Mouse (Mus musculus) cerebellum, postnatal 4 days (tissue): ENCODE data around the gene Grk5.

Source experiments
- DNase-seq, 2 experiments: peaks; one replicate each; pipeline ENCODE4 v3.0.0; 2022; ENCODE audit warnings: low spot score in 2 of 2, mixed read lengths in 1 of 2

Gene Grk5

DNA sequence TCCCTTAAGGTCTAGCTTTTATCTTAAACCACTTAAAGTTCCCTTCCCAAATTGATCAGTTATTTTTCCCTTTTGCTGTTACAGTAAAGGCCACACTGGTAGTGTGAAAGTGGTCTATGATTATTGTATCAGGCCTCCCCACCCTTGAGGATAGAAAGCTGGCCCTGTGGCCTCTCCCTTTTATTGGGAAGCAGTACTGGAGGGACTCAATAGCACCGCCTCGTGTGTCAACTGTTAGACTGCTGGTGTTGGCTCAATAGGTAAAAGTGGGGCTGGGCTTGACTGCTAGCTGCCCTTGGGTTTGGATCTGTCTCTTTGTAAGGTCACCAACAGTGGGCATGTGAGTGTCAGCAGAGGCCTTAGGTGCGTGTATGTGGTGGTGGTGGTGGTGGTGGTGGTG is 174.8 kb downstream of the Grk5 start:
- DNase-seq, result no peak

DNA sequence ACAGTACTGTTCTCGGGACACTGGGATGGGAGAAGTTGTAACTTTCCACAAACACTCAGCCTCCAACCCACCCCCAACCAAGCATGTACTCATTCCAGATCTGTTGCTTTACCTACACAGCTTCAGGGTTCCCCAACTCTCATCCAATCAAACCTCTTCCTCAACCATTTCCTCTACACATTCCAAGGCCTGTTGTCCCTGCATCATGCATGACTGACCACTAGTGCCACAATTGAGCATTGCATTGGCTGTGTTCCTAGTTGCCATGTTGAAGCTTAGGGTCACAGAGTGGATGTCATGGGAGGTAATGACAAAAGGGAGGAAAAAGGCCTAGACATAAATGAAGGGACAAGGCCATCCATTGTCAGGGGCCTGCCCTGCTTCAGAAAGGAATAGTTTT is 175.5 kb downstream of the Grk5 start:
- no peak for DNase-seq

DNA sequence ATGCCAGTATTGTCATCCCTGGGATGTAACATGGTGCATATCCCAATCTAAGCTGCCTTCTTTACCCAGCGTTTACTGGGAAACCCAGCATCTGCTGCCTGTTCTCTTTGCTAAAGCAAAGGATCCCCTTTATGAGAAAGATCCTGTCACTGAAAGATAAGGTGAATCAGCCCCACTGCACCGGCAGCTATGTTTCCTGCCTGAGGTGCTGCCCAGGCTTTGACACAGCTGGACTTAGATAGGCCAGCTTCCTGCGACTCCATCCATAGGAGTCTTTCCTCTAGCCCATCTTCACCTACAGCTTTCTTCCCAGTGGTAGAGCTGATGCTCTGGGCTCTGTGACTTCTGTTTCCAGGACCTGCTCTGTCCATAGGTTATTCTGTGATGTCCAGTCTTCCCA is 189.1 kb downstream of the Grk5 start:
- DNase-seq, result no peak

DNA sequence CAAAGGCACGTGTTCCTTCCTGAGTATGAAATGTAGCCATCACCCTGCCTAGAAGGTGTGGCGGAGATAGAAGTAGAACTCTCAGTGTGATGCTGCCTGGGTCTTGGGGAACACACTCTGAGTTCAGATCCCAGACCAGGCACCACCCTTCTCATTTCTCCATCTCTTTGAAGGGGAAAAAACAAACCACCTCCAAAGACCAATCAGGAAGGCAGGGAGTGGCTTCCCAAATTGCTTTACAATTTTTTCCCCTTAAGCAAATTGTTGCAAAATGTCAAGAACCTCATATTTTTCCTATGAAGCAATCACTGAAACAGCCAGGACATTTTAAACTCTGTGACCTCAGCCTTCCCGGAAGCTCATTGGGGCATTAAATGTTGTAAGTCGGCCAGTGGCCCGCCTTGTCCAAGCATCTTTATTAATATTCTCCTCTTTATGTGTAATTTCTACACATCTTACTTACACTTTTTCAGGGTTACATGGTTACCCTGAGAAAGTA is 190.8 kb downstream of the Grk5 start:
- DNase-seq, result no peak

DNA sequence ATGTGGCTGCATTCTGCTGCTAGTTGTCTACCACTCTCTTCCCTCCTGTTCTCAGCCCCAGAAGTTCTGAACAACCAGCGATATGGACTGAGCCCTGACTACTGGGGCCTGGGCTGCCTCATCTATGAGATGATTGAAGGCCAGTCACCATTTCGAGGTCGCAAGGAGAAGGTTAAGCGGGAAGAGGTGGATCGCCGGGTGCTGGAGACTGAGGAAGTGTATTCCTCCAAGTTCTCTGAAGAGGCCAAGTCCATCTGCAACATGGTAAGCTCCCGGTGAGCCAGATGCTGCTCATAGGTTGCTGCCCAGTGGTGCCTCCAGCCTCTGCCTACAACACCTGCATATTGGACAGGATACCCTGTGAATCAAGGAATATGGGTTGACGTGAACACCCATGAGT is 193.5 kb downstream of the Grk5 start:
- no peak for DNase-seq

DNA sequence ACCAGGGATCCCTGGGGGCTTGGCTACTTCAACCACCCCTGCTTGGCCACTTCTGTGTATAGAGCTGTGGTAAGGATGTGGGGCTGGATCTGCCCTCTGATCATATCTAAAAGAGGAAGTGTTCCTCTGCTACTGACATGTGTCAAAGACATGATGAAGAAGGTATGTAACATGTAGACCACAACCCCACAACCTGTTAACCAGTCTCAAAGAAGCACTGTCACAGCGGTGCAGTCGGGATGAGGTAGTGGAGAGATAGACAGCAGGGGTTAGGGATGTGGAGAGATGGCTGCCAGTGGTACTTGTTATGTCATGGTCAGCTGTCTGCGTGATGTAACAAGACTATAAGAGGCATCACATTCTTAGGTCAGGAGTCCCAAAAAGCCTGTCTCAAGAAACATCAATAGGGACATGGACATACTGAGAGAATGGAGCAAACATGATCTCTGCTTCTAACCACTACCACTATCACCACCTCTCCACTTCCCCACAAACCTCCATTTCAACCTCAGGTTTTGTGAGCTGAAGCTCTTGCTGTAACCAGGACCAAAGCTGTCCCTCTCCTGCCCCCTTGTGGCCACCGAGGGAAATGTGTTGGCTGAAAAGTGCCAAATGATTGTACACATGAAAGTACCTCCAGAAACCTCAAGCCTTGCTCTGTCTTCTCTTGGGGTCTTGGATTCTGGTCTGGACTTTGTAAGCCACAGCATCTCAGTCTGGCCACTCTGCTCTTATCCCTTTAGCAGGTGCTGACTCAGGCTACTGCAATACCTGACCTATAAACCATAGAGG is 194.8 kb downstream of the Grk5 start:
- peak; percentile 93 for DNase-seq

DNA sequence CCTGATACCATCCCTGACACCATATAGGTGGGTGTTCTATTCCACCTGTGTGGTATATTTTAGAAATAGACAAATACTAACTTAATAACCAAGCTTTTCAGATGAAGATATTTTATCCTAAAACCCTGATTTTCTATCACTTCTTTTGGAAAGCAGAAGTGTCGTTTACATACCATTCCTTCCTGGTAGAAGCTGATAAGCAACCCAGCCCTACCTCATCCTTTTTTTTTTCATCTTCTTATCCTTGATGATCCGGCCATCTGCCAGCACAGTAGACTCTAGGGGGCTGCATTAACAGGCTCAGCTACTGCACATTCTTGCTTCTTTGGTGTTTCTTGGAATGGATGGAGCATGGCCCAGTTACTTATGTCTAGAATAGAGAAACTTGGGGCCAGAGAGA is 195.7 kb downstream of the Grk5 start:
- DNase-seq, result no peak

DNA sequence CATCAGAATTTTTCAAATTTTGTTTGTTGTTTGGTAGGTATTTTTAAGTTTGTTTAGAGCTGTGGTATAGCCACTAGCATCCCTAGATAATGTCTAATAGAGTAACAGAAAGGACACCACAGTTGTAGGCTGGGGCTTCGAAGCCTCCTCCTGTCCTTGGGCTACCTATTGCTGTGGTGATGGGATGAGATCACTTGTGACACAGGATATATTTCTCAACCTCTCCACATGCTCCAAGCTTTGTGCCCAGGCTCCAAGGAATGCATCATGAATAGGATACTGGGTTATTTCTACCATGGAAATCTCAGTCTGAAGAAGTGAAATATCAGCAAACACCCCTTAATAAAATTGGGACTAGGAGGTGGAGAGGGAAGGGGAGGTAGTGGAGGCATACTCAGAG is 198.2 kb downstream of the Grk5 start:
- no peak for DNase-seq

DNA sequence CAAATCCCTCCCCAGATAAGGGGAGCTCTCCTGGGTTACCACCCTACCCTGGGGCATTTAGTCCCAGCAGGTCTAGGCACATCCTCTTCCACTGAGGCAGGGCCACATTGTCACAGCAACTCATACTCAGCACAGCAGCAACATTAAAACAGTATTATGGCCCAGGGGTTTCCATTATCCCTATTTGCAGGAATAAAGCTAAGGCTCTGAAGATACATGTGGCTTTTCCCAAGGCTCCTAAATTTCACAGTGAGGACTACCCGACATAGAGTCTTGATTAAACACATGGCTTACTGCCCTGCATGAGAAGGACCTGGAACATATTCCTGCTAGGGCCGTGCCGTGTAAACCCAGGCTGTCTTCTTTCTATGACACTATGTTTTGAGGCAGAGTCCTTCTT is 199.5 kb downstream of the Grk5 start:
- DNase-seq, result no peak

DNA sequence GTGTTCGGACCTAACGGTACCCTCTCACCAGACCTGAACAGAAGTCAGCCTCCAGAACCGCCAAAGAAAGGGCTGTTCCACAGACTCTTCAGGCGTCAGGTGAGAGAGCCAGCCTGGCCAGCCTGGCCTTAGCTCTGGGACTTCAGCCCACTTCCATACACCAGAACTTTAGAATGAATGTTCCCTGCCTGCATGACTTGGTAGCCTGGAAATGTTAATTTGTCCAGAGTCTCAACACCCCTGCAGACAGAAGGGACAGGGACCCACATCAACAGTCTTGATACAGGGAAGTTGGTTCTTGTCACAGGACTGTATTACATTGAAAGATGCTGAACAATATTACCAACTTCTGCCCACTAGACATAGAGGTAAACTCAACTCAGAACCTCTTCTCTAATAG is 201.0 kb downstream of the Grk5 start:
- DNase-seq, result no peak

DNA sequence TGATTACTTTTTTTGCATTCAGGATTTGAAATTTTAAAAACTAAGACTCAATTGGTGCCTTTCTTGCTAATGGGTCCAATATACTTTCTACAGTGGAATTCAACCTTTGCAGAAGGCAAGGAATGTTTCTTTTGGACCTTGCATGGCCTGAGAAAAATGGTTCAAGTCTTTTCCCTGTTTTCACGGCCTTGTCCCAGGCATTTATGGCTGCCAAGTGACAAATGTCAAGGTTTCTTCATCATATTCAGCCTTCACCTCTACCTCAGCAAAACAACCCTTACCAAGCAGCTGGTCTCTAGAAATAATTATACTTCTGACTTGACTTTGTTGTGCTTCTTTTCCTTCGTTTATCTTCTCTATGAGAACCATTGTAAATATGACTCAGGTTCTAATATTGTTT is 207.2 kb downstream of the Grk5 start:
- no peak for DNase-seq

DNA sequence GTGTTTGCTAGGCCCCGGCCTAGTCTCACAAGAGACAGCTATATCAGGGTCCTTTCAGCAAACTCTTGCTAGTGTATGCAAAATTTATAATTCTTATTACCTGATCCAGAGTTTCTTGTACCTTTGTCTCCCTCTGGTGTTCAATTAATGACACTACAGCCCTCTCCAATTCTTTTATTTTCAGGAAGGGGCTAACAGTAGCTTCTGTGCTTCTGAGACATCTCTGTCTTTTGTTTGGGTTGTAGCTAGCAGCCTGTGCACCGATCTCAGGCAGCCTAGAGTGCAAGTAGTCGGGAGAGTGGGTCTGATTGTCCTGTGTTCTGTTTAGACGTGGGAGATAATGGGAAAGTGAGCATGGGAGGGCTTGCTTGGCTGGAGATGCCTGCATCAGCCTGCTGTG is 208.2 kb downstream of the Grk5 start:
- no peak for DNase-seq

DNA sequence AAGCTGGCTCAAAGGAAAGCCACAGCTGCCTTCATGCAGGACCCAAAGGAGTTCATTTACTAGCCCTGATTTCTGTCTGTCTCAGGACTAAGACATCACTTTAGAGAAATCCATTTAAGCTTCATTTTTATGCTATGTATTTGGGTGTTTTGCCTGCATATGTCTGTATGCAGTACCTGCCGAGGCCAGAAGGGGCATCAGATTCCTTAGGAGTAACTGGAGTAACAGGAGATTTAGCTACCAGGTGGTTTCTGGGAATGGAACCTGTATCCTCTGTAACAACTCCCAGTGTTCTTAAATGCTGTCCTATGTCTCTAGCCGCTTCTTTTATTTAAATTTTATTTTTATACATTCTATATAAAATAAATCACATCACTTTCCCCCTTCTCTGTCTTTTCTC is 220.6 kb downstream of the Grk5 start:
- DNase-seq, result no peak

DNA sequence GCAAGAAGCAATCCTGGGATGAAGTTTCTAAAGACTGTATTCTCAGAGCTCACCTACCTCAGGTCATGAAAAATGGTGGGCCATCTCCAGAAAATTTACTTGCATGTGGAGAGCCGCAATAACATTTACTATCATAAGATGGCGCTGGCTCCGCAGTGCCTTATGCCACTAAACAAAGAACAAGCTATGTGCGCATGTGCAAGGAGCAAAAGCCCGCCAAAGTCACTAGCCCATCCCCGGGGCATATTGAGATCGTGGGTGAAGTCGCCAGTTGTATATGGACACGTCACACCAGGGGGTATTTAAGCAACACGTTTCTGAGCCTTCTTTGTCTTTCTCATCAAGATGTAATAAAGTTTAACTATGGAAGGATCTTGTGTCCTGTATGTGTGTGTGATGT is 241.5 kb downstream of the Grk5 start:
- no peak for DNase-seq

DNA sequence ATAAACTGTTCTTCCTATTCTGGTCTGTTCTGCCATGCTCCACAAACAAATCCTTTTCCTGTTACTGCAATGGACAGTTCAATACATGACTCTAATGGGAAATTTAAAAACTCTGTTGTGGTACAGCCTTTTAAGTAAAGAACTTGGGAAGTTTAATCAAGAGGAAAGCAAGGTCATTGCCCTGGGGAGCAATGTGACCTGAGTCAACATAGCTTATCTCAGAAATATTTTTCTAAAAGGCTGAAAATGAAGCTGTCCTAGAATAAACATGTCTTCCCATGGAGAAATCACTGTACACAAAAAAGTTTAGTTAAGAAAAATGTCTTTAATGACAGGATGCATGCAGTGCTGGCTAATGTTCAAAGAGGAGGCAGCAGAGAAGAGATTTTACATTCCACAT is 249.1 kb downstream of the Grk5 start:
- DNase-seq, result no peak

DNA sequence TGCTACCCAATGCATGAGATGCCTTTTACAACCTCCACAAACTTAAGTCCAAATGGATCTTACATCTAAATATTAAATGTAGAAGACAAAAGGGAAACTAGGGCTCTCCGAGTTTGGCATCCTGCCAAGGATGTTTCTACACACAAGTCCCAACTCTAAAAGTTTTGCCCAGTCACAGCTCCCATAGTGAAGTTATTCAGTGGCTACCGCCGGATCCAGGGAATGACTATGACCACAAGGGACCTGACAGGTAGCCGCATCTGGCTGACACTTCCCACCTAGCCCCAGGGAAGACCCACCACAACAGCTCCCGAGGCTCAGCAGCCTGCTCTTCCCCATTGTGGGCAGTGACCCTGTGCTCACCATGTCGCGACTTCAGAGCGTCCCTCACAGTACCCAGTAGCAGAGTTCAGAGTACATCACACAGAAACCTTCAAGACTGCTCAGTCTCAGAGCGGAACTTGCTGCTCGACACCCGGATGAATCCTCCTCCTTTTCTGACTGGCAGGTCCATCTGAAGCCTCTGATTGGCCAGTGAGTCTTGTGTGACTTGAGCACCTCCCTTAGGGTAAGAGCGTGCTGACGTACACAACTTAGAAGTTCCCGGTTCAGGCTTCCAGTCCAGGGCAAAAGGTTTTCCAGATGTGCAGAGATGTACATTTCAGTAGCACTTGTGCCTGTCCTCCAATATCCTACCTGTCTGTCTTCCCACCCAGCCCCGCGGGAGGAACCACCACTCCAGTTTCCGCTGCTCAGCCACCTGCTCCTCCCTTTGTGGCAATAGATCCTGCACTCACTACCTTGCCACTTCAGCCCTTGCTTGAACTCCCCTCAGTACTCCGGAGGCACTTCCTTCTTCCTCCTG is 251.0 kb downstream of the Grk5 start, which contains the start of gene Zfp950:
Gene Zfp950 (minus strand): TSS at position 499 of the 865 bp plus-strand sequence.
- peak; percentile 28 to 64 for DNase-seq

DNA sequence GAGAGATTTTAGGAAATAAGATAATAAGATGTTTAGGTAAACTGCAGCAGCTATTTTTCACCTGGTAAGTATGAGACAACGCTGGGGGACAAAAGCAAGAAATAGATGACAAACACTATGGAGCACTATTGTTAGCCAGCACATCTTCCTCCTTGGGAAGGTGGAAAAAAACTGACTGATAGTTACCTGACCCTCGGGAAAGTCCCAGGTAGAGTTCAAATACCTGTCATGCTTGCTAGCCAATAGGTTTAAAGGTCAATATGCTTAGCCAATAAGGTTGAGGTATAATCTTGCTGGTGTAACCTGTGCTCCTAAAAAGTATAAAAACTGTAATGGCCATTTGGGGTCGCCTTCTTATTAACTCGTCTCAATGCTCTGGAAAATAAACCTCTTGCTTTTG is 251.8 kb downstream of the Grk5 start:
- no peak for DNase-seq
